Mouse (Mus musculus): ENCODE data around the gene Diablo. TPM values are rescaled to one million over a fixed set of nuclear protein-coding genes. Genes with fewer than 3 reads are reported as not detected.

The Diablo gene
- 101 TPM for polyA plus RNA-seq (2014; fragmentation: Illumina TruSeq; extraction: RNeasy Lipid Tissue Mini Kit (QIAGEN cat#74804); ENCODE audit: low read depth, low replicate concordance)

DNA sequence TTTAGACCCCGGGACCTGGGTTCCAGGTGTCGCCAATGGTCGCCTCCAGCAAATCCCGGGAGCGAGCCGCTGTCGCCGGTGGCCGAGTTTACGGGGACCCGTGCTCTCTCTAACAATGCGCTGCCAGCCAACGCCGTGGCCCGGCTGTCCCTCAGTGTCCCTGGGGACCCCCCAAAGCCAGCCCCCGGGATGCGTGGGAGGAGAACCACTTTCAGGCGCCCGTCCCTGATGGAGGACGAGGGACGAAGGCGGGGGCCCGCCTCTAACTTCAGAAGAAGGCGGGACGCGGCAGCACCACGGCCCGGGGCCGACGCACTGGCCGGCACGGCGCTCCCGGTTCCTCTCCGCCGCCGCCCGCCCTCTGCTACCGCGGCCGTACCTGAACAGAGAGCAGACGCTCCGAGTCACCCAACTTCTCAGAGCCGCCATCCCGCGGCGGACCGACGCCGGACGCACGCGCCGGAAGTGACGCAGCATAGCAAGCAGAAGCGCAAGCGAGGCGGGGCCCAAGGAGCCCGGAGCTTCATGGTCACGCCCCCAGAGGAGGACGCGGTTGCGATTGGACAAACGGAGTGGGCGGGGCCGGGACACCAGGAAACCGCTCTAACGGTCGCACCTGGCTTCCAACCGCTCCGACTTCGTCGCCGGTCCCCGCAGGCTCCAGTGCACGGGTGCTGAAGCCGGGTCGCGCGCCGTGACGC lies at the start of gene Diablo:
Gene Diablo (minus strand): TSS at position 485 of the 701 bp plus-strand sequence.

DNA sequence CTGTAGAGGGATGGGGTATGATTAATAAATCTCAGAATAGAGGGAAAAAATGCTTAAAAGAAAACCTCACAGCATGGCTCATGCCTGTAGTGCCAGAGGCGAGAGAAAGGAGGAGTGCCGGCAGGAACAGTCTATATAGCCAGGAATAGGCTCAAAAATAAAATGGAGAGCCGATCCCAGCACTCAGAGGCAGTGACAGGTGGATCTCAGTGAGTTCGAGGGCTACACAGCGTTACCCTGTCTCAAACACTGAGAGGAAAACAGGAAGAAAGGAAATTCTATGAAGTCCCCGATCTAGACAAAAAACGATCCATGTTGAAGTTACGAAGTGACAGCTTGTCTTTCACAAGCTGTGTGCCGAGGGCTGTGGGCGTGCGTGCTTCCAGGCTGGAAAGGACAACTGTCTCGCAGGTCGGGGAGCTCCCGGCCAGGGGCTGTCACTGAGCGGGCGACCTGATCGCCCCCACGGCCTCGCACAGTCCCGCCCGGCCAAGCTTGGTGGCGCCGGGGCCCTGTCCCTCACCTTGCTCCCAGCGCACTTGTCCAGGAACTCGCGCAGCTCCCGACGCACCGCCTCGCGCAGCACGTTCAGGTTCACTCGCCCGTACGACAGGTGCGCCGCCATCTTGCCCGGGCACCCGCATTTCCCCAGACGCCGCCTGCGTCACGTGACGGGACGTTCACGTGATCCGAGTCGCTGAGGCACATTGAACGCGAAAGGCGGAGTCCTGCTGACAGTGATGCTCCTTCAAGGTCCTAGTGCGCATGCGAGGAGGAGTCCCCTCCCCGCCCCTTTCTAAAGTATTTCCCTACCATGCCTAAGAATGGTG lies 48.6 kb upstream of the Diablo start, which contains the start of gene Vps33a:
Gene Vps33a (minus strand): TSS at position 682 of the 830 bp plus-strand sequence.

DNA sequence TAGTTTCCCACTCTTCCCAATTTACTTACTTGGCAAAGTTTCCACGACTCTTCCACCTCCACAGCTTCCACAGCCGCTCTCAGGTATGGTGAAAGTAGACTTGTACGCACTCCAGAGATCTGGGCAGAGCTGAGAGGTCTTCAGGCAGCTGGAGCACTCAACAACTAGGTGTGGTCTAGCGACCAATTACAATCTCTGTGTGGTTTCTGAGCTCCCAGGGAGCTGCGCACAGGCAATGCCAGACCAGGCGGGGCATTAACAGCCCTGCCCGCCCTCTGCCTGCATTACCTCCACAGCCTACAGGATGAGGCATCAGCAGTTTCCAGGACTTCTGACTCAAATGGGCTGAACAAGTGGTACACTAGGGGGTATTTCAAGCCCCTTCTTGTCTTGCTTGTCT lies 1.3 kb upstream of the Diablo start, which contains the start of gene Gm49027:
Gene Gm49027 (minus strand): TSS at position 208 of the 400 bp plus-strand sequence.

DNA sequence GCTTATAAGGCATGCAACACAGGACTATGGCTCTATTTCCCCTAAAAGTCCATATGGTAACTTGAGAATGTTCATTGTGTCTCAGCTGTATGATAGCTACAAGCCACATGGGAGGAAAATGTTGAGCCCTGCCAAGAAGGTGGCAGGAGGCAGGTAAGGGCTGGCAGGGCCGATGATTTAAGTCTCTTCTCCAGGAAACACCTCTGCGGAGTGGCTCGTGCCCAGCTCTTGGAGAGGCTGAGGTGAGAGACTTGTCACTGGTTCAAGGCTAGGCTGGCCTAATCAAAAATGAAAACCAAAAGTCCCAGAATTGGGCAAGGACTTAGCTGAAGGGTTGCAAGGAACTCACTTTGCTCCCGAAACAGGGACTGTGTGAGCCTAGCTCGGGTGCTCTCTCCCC lies 13.8 kb downstream of the Diablo start, which contains the start of gene B3gnt4:
Gene B3gnt4 (plus strand): TSS at position 301 of the 400 bp plus-strand sequence.

DNA sequence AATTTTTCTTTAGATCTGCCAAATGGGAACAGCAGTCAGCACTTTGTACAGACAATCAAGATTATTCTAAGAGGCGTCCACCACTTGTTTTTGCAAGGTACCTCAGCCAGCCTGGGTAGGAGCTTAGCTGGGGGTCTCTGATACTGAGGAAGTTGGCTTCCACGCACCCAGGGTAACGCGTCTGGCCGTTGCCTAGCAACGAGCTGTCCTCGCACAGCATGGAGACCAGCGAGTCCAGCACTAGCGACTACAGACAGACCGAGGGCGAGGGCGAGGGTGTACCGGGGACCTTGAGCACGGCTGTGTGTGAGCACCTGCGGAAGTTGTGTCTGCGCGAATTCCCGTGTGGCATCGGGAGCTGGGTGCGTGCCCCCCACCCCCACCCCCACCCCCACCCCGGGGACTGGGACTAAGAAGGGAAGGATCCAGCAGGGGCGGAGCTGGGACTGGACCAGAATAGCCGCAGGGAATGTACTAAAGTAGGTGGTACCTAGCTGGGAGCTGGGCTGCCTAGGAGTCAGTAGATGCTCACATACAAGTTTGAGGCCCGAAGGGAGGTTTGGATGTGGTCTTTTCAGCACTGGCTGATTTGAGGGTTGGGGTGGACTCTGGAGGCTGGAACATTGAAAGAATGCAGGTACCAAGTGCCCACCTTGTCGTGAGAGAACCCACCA lies 34.7 kb downstream of the Diablo start, which contains the start of the genes Lrrc43 and Il31:
Gene Lrrc43 (plus strand): TSS at position 194 of the 674 bp plus-strand sequence.
Gene Il31 (minus strand): TSS at position 378 of the 674 bp plus-strand sequence.

Other genes starting within 250 kb of the Diablo start
- 9.8 TPM for gene Bcl7a, start 180.3 kb downstream of the Diablo start, polyA plus RNA-seq (2014; fragmentation: Illumina TruSeq; extraction: RNeasy Lipid Tissue Mini Kit (QIAGEN cat#74804); ENCODE audit: low read depth, low replicate concordance)
- gene Mlxip, start 129.4 kb downstream of the Diablo start, polyA plus RNA-seq (2014; fragmentation: Illumina TruSeq; extraction: RNeasy Lipid Tissue Mini Kit (QIAGEN cat#74804); ENCODE audit: low read depth, low replicate concordance): 27.8 TPM
- gene Lrrc43, start 34.9 kb downstream of the Diablo start, polyA plus RNA-seq (2014; fragmentation: Illumina TruSeq; extraction: RNeasy Lipid Tissue Mini Kit (QIAGEN cat#74804); ENCODE audit: low read depth, low replicate concordance): not detected
- gene Il31, start 34.7 kb downstream of the Diablo start, polyA plus RNA-seq (2014; fragmentation: Illumina TruSeq; extraction: RNeasy Lipid Tissue Mini Kit (QIAGEN cat#74804); ENCODE audit: low read depth, low replicate concordance): not detected
- gene B3gnt4, start 13.7 kb downstream of the Diablo start, polyA plus RNA-seq (2014; fragmentation: Illumina TruSeq; extraction: RNeasy Lipid Tissue Mini Kit (QIAGEN cat#74804); ENCODE audit: low read depth, low replicate concordance): not detected
- gene Gm49027, start 1.3 kb upstream of the Diablo start, polyA plus RNA-seq (2014; fragmentation: Illumina TruSeq; extraction: RNeasy Lipid Tissue Mini Kit (QIAGEN cat#74804); ENCODE audit: low read depth, low replicate concordance): not detected
- gene Vps33a, start 48.9 kb upstream of the Diablo start, polyA plus RNA-seq (2014; fragmentation: Illumina TruSeq; extraction: RNeasy Lipid Tissue Mini Kit (QIAGEN cat#74804); ENCODE audit: low read depth, low replicate concordance): 24.9 TPM
- gene Clip1, start 160.4 kb upstream of the Diablo start, polyA plus RNA-seq (2014; fragmentation: Illumina TruSeq; extraction: RNeasy Lipid Tissue Mini Kit (QIAGEN cat#74804); ENCODE audit: low read depth, low replicate concordance): 192 TPM
- 28.3 TPM for gene Zcchc8, start 196.9 kb upstream of the Diablo start, polyA plus RNA-seq (2014; fragmentation: Illumina TruSeq; extraction: RNeasy Lipid Tissue Mini Kit (QIAGEN cat#74804); ENCODE audit: low read depth, low replicate concordance)
- gene Rsrc2, start 225.2 kb upstream of the Diablo start, polyA plus RNA-seq (2014; fragmentation: Illumina TruSeq; extraction: RNeasy Lipid Tissue Mini Kit (QIAGEN cat#74804); ENCODE audit: low read depth, low replicate concordance): 76.0 TPM
- not detected for gene Kntc1, start 225.5 kb upstream of the Diablo start, polyA plus RNA-seq (2014; fragmentation: Illumina TruSeq; extraction: RNeasy Lipid Tissue Mini Kit (QIAGEN cat#74804); ENCODE audit: low read depth, low replicate concordance)

Measured in heart, adult 10 weeks (tissue).